Mouse (Mus musculus): Measurements from ENCODE around the gene Olfr187. TPM values are rescaled to one million over a fixed set of nuclear protein-coding genes. Genes with fewer than 3 reads are reported as not detected.
"Not testable (repeated sequence)": the region's sequence is repeated elsewhere in the genome, so short reads cannot be mapped to it uniquely, and the experiment has no call there.

Gene Olfr187
- not detected for total RNA-seq (2021)
- long read RNA-seq, experiment 1, result 0 reads
- long read RNA-seq, experiment 2, result 0 reads

DNA sequence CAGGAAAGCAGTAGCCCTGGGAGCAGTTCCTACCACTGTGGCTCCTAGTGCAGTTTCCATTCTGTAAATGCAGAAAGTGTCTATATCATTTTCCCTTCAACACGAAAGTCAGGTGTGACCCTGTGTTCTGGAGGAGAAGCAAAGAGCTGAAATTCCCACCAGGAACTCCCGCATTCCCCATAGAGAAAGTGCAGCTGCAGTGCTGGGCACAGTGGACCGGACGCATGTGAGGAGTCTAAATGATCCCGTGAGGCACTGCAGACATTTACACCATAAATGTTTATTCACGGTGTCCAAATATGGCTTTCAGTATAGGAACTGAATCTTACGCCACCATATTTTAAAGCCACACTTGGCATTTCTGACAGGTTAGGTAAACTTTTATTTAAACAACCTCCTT, at the start of gene Olfr187:
Gene Olfr187, minus strand, starts transcription at position 58 of the 400 bp plus-strand sequence.
- intact Hi-C loops (cut with DNase I), result no loop called here
- no peak for DNase-seq (ENCODE audit: low spot score in 2 of 2)

DNA sequence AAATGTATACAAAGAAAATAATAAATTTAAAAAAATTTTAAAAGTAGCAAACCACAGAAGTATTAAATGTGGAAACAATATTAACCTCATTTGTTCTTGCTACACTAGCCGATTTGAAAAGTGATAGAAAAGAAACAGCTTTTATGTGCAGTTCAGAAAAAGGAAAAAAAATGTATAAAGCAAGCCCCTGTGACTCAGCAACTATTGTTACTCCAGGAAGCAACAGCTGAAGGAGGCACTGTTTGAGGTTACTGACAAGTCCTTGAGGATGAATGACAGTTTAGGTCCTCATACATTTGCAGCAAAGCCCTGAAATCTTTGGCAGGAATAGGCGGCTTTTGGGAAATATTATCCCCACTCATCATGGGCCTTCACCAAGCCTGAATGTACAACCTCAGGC, 41.5 kb upstream of the Olfr187 start:
- intact Hi-C loops (cut with DNase I); DNase-seq (ENCODE audit: low spot score in 2 of 2): not testable (repeated sequence)

DNA sequence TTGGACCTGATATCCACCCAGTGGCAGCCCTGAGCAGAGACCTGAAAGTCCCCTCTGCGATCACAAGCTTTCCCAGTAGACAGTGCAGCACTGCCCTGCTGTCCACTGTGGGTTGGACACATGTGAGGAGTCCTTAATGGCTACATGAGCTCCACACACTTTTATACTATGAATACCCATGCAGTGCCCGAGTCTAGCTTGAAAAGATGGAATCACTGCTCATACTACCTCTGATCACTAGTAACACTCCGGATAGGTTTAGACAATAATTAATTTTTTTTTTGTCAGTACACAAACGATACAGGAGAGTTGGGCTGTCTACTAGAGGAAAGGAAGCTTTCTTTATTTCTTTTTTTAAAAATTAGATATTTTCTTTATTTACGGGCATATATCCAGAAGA, 38.3 kb upstream of the Olfr187 start, which contains the start of gene Olfr190:
Gene Olfr190, minus strand, starts transcription at position 101 of the 400 bp plus-strand sequence.
- intact Hi-C loops (cut with DNase I), result no loop called here
- DNase-seq (ENCODE audit: low spot score in 2 of 2), result no peak

DNA sequence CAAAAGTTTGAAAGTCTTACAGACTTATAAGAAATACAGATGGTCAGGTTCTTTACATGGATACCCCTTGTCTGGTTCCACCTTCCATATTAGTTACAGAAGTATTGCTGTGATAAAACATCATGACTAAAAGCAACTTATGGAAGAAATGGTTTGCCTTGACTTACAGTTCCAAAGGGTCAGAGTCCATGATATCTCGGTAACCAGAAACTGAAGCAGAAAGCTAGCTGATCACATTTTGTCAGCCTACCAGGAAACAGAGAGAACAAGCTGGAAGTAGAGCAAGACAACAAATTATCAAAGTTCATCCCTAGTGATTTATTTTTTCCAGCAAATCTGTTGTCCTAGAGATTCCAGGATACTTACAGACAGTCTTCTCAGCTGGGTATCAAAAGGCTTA, 34.0 kb upstream of the Olfr187 start:
- no peak for DNase-seq (ENCODE audit: low spot score in 2 of 2)
- intact Hi-C loops (cut with DNase I), result no loop called here

DNA sequence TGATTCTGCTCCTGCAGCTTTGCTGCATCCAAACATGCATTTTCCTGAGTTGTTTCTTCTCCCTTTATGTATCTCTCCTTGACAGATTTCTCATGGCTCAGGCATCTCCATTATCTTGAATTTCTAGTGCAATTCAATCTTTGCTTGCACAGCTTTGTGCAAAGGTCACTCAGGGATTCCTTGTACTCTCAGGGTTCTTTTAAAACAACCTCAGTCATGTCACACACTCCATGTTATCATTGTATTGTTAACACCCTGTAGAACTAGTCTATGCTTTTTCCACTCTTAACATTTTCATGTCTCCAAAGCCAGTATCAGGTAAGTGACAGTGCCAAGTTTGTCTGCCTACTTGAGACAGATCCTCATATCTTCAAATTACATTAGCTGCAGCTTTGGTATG, 32.2 kb upstream of the Olfr187 start:
- intact Hi-C loops (cut with DNase I), result no loop called here
- DNase-seq (ENCODE audit: low spot score in 2 of 2), result no peak

DNA sequence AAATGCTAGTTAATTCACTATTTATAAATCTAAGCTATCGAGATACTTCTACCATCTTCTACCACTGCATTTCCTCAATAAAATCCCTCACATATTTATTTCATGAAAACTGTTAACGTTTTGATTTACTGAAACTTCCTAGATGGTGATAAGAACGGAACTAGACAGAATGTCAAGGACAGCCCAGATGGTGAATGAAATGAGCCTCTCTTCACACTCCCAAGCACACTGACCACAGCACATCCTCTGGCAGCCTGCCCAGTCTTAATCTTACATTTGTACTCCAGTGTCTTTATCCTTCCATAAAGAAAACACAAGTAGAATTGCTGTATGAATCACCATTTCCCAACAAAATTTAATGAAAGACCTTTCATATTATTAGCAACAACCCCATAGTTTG, 22.8 kb upstream of the Olfr187 start:
- DNase-seq (ENCODE audit: low spot score in 2 of 2); intact Hi-C loops (cut with DNase I): not testable (repeated sequence)

DNA sequence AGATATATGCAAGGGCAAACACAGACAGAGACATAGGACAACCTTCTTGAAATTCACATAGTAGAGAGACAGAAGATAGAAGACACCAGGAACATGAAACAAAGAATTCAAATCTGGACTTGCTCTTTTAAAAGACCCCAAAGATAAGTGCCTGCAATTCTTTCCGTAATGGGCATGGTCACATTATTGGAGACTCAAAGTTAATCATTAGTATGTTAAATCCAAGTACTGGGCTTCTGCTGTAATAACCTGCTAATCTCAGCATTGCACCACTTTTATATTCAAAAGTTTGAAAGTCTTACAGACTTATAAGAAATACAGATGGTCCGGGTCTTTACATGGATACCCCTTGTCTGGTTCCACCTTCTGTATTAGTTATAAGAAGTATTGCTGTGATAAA, 9.7 kb upstream of the Olfr187 start:
- intact Hi-C loops (cut with DNase I), result not testable (repeated sequence)

DNA sequence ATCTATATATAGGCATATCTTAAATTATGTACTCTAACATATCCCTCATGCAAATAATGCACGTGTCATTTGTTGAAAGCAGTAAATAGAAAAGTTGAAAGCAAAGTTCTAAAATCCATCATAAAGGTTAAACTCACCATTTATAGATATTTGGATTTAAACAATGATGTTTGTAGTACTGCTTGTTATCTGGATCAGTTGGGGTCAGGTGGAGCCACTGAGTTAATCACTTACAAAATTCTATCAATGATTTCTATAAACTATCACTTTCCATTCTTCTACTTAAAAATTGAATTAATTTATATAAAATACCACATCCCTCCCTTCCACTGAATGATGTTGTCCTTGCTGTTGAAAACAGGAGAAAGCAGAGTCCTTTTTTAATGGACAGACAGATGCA, 9.3 kb upstream of the Olfr187 start:
- intact Hi-C loops (cut with DNase I), result no loop called here
- DNase-seq (ENCODE audit: low spot score in 2 of 2), result no peak

More for the DNA sequence above, 9.7 kb upstream of the Olfr187 start:
- not testable (repeated sequence) for DNase-seq (ENCODE audit: low spot score in 2 of 2)

DNA sequence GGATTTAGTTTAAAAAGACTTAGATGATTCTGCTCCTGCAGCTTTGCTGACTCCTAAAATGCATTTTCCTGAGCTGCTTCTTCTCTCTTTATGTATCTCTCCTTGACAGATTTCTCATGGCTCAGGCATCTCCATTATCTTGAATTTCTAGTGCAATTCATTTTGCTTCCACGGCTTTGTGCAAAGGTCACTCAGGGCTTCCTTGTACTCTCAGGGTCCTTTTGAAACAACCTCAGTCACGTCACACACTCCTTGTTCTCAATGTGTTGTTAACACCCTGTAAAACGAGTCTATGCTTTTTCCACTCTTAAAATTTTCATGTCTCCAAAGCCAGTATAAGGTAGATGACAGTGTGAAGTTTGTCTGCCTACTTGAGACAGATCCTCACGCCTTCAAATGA, 8.0 kb upstream of the Olfr187 start:
- no peak for DNase-seq (ENCODE audit: low spot score in 2 of 2)
- intact Hi-C loops (cut with DNase I), result no loop called here

DNA sequence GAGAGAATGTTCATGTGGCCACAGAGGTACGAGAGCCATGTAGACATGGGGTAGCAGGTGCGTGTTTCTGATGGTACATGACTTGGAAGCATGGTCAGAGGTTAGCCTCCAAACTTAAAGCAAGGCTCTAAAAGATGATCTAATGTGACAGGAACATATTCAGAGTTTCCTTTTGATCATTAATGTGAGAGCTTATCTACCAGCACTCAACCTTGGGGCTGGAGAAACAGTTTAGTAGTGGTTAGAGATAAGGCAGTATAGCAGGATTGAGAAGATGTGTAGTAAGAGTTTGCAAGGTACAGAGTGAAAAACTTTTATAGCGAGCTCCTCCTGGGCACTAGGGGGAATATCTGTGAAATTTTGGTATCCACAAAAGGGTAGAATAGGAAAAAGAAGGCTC, 6.3 kb upstream of the Olfr187 start:
- intact Hi-C loops (cut with DNase I), result no loop called here
- no peak for DNase-seq (ENCODE audit: low spot score in 2 of 2)

DNA sequence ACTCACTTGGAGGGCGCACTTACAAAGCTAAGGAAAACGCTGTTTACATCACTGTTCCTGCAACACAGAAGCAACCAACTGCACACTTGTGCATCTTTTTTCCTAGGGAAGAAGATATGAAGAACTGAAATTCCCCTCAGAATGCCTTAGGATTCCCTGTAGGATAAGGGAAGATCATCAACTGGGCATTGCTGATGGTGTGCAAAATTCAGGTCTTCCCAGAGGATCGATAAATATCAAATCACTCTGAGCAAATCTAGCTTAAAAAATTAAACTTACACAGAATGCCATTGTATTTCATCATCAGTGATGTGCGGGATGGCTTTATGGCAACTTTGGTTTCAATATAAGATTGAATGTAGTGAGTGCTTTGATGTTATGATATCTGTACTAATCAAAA, 9.4 kb downstream of the Olfr187 start, which contains the start of gene Olfr186:
Gene Olfr186, minus strand, starts transcription at position 101 of the 400 bp plus-strand sequence.
- intact Hi-C loops (cut with DNase I), result no loop called here
- DNase-seq (ENCODE audit: low spot score in 2 of 2), result no peak

DNA sequence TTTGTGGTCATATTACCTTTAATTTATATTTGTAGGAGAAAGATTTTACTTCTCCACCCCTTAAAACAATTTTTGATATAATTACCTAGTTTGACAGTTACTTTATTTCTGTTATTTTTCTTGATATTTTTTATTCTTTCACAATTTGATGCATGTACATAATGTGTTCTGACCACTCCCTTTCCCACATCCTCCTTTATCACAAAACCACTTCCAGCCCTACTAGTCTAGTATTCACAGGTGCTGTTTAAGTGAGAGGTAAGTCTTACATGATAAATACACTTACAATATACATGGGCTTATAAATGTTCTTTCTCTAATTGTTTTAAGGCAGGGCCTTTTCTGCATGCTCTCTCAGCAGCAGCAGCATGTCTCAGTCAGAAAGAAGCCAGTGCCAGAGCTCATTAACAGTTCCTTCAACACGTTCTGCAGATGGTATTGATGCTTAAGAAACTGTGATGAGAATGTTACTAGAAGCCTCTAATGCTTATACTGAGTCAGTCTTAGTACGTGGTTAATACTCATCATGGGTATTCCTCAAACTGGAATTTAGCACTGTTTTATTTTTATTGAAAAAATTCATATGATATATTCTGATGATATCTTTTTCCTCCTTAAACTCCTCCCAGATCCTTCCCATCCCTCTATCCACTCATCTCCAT, 26.1 kb downstream of the Olfr187 start:
- intact Hi-C loops (cut with DNase I), result no loop called here
- no peak for DNase-seq (ENCODE audit: low spot score in 2 of 2)

DNA sequence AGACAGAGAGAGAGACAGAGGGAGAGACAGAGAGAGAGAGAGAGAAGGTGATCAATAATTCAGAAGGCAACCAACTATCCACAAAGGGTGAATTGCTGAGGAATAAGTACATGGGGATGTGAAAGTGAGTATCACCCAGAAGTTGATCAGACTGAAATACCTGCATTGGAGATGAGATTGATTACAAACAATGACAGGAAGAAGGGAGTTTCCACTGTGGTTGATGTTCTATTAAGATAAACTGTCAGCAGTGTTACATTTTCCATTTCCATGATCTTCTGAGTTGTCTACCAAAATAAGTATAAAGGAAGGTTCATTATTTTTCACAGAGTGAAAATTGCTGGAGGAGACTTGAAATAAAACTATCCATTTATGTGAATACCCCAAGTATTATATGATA, 32.4 kb downstream of the Olfr187 start:
- intact Hi-C loops (cut with DNase I), result no loop called here
- DNase-seq (ENCODE audit: low spot score in 2 of 2), result no peak

DNA sequence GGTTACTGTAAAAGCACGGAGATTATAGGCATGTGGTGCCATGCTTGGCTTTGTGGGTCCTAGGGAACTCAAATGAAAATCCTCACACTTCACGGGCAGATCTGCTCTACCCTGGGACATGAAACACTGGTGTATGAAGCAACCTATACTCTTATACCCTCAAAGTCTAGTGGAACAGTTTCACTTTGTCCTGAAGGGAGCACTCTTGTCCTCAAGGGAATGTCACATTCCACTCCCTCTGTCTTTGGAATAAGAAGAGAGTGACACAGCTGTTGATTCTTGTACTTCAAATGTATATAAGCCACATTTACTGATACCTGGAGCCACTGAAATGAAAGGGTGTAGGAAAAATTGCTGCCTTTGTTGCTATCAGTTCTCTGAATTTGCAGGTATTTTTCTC, 44.5 kb downstream of the Olfr187 start, which contains the start of gene Olfr183:
Gene Olfr183, plus strand, starts transcription at position 301 of the 400 bp plus-strand sequence.
- no peak for DNase-seq (ENCODE audit: low spot score in 2 of 2)
- intact Hi-C loops (cut with DNase I), result no loop called here

Other genes with a start within 250 kb of the Olfr187 start
- gene Olfr173, start 239.5 kb downstream of the Olfr187 start, total RNA-seq (2021), result not detected
- gene Olfr175-ps1, start 213.0 kb downstream of the Olfr187 start, total RNA-seq (2021), result not detected
- gene Olfr177, start 165.0 kb downstream of the Olfr187 start, total RNA-seq (2021), result not detected
- gene Olfr178, start 147.7 kb downstream of the Olfr187 start, total RNA-seq (2021), result not detected
- not detected for gene Olfr181, start 111.0 kb downstream of the Olfr187 start, total RNA-seq (2021)
- not detected for gene Olfr180, start 110.4 kb downstream of the Olfr187 start, total RNA-seq (2021)
- not detected for gene Olfr183, start 44.4 kb downstream of the Olfr187 start, total RNA-seq (2021)
- gene Olfr186, start 9.5 kb downstream of the Olfr187 start, total RNA-seq (2021), result not detected
- not detected for gene Olfr190, start 38.2 kb upstream of the Olfr187 start, total RNA-seq (2021)
- gene Olfr191, start 50.1 kb upstream of the Olfr187 start, total RNA-seq (2021), result not detected
- not detected for gene Olfr193, start 72.1 kb upstream of the Olfr187 start, total RNA-seq (2021)
- gene Olfr194, start 81.3 kb upstream of the Olfr187 start, total RNA-seq (2021), result not detected
- not detected for gene Olfr195, start 107.3 kb upstream of the Olfr187 start, total RNA-seq (2021)
- gene Olfr196, start 130.7 kb upstream of the Olfr187 start, total RNA-seq (2021), result not detected
- not detected for gene Olfr198, start 163.8 kb upstream of the Olfr187 start, total RNA-seq (2021)
- not detected for gene Olfr199, start 180.0 kb upstream of the Olfr187 start, total RNA-seq (2021)
- gene Olfr201, start 232.9 kb upstream of the Olfr187 start, total RNA-seq (2021), result not detected
- gene Olfr202, start 247.0 kb upstream of the Olfr187 start, total RNA-seq (2021), result not detected